Mouse (Mus musculus) gastrocnemius, postnatal 36 days (tissue): ENCODE measurements around the gene Peli1. TPM values are rescaled to one million over a fixed set of nuclear protein-coding genes. Genes with fewer than 3 reads are reported as not detected.
A peak's percentile ranks its signal among the peaks of the same experiment; 100 is the strongest.

ENCODE experiments used
- DNase-seq, 2 experiments: peaks; one replicate each; pipeline ENCODE4 v3.0.0; 2022
- intact Hi-C: fragments of 180-260 bp; cut with DNase I; formaldehyde crosslinking; loops from one replicate; pipeline ENCODE4 v1.15.1; 2025
- total RNA-seq, 2 experiments: library from RNA; stranded (reverse); gene quantifications; 2 replicates each; pipeline ENCODE4 v1.2.3; 2021

Peli1 gene
- total RNA-seq, 2 experiments from 2014 or later = 11.0 to 11.4 TPM

- intact Hi-C loops = loop anchor here (10.0 kb wide), 1 partner anchor 143 kb away; the partner anchor contains the start of gene Vps54
- peak; percentile 54 to 55 for DNase-seq
Observed at GRCm38 (mm10) chr11:21091428-21092405, 626 bp downstream of the Peli1 start.

GRCm38 (mm10) chr11:21092621-21093020 is 1.5 kb downstream of the Peli1 start:
- DNase-seq = no peak
- intact Hi-C loops = loop anchor here (10.0 kb wide), 1 partner anchor 142 kb away; the partner anchor contains the start of gene Vps54

DNA sequence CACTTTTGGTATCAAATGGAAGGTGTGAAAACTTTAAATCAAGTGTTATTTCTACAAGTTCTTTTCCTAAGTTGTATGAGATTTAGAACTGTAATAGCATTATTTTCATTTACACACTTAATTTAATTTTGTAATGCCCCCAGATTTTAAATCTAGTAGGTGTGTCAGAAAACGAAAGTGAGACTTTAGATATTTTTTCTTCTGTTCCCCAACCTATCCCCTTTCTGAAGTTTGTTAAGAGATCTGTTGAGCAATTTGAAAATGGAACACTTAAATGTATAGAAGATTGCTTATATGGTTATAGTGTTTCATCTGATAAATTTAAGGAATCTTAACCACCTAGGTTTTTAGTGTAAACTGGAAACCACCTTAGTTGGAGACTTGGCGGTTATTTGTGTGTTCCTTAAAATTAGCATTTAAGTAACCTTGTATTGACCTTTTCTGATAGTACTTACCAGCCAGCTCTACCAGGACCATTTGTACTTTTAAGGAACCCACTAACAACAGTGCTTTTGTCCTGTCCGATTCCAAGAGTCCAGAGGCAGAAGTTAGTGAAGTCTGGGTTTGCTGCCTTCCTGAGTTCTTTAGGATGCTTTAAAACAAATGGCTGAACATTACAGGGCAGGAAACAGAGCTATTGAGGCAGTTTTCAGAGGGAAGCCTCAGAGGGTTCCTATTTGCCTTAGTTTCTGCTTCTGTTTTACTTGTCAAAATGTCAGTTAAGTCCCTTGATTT is 2.2 kb downstream of the Peli1 start:
- intact Hi-C loops = loop anchor here (10.0 kb wide), 1 partner anchor 142 kb away; the partner anchor contains the start of gene Vps54
- no peak for DNase-seq

GRCm38 (mm10) chr11:21096590-21096989 is 5.5 kb downstream of the Peli1 start:
- intact Hi-C loops = loop anchor here (10.0 kb wide), 1 partner anchor 138 kb away; the partner anchor contains the start of gene Vps54
- no peak for DNase-seq

GRCm38 (mm10) chr11:21098457-21098856 is 7.4 kb downstream of the Peli1 start:
- no peak for DNase-seq
- intact Hi-C loops = loop anchor here (10.0 kb wide), 1 partner anchor 136 kb away; the partner anchor contains the start of gene Vps54

- intact Hi-C loops = no loop called here
- DNase-seq = no peak
Observed at GRCm38 (mm10) chr11:21100704-21101103, 9.6 kb downstream of the Peli1 start.

GRCm38 (mm10) chr11:21101286-21101685 is 10.2 kb downstream of the Peli1 start:
- DNase-seq = no peak
- intact Hi-C loops = no loop called here

DNA sequence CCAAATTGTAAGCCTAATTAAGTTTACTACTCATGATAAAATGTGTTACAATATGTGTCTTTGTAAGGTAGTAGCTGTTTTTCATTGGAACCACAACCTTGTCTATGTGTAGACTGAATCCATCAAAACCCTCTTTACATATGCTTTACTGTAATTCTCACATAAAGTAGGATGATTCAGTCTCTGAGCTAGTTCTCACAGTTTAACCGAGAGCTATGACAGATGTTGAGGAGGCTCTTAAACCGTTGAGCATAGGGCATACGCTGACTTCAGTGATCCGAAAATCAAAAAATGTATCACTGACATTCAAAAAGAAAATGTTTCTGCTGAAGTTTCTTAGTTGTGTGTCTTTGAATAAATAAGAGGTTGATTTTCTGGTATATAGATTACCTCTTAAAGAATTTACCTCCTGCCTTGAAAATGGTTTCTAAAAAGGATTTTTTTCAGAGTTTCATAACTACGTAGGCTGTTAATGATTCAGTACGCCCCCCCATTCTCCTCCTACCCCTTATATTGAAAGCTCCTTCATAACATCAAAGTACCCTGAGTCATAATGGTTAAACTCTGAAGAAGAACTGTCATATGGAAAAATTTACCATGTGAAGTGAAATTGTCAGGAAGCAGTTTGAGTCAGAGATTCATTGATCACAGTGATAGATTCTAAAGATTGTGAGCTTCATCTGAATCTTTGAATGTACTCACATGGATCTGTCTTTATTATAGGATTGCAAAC is 11.3 kb downstream of the Peli1 start:
- DNase-seq = no peak
- intact Hi-C loops = no loop called here

- intact Hi-C loops = no loop called here
- DNase-seq = no peak
Observed at GRCm38 (mm10) chr11:21103186-21103585, 12.1 kb downstream of the Peli1 start.

DNA sequence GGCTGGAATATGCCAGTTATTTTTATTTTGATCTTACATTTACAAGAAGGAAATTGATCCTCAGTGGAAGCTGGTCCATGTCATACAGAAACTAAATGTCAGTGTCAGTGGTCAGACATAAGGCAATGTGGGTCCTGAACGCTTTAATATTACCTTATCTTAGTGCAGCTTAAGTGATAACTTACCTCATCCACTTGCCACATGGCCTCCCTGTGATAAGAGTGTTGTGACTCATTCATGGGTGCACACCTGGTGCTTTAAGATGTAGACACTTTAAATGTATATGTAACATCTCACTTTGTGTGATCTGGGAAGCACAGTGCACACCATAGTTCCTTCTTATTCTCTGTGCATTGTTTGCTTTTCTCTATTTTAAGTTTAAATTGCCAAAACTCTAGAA is 14.3 kb downstream of the Peli1 start:
- no peak for DNase-seq
- intact Hi-C loops = no loop called here

DNA sequence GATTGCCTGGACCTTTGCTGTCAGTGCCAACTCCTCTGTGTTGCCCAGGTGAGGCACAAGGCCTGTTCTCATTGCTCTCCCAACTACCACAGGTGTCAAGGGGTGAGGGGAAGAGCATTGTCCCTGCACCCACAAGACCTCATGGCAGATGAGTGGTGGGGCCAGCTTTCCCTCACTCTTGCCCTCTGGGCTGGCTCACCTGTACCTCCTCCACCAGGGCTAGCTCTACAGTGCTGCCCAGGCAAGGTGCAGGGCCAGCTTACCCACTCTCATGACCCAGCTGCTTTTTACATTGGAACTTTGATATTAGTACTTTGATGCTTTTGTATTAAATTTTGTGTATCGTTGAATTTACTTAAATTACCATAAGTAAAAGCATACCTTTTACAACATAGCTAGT is 16.0 kb downstream of the Peli1 start:
- intact Hi-C loops = no loop called here
- no peak for DNase-seq

- intact Hi-C loops = no loop called here
- no peak for DNase-seq
Observed at GRCm38 (mm10) chr11:21109279-21109678, 18.2 kb downstream of the Peli1 start.

GRCm38 (mm10) chr11:21114516-21114915 is 23.4 kb downstream of the Peli1 start:
- intact Hi-C loops = no loop called here
- DNase-seq = no peak

DNA sequence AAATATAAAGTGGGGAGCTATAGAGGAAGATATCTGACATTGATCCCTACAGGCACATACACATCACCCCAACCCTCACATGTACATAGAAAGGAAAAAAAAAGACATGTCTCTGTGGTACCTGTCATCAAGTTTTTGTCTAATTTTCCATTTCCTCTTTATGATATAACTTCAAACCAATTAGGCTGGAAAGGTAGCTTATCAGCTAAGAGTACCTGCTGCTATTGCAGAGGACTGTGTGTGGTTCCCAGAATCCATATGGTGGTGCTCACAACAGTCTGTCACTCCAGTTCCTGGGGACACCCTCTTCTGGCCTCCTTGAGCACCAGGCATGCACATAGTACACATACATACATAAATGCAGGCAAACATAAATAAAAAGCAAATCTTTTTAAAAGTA is 24.7 kb downstream of the Peli1 start:
- no peak for DNase-seq
- intact Hi-C loops = no loop called here

GRCm38 (mm10) chr11:21116623-21117295 is 25.7 kb downstream of the Peli1 start:
- intact Hi-C loops = no loop called here
- no peak for DNase-seq

DNA sequence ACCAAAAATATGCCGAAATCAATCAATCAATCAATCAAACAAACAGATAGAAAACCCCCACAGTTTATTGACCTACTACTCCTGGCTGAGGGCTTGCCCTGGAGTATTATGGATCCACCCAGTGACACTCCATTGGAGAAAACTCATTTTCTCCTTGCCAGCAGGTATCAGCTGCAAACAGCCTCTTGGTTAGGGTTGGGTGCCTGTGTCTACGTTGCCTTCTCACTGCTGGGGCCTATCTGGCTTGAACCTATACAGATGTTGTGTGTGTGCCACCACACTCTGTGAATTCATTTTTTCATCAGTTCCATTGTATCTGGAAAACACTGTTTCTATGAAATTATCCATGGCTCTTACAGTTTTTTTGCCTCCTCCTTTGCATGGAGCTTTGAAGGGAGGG is 30.6 kb downstream of the Peli1 start:
- intact Hi-C loops = no loop called here

GRCm38 (mm10) chr11:21122399-21122798 is 31.3 kb downstream of the Peli1 start:
- intact Hi-C loops = no loop called here
- no peak for DNase-seq

More for the DNA sequence above, 30.6 kb downstream of the Peli1 start:
- no peak for DNase-seq

GRCm38 (mm10) chr11:21131692-21132091 is 40.6 kb downstream of the Peli1 start:
- intact Hi-C loops = no loop called here
- DNase-seq = no peak

GRCm38 (mm10) chr11:21134875-21135451 is 43.9 kb downstream of the Peli1 start:
- DNase-seq = no peak
- intact Hi-C loops = no loop called here

DNA sequence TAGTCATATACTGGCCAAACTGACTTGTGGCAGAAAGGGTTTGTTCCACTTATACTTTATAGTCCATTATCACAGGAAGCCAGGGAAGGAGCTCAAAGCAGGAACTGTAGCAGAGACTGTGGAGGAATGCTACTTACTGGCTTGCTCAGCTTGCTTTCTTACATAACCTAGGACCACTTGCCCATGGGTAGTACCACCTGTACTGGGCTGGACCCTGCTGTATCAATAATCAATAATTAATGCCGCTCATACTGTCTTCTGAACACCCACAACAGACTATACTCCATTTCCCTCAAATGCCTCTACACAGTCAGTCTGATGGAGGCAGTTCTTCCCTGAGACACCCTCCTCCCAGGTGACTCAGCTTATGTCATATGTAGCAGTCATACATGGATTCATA is 48.4 kb downstream of the Peli1 start:
- intact Hi-C loops = no loop called here
- DNase-seq = no peak
